In genomic region chr7:98597402-98597801, GRCm38 (mm10) we compare ENCODE assay signal across 34 mouse cellular contexts.
"Had no signal": no experiment of that assay in that cellular context is flagged by ENCODE, and none has a peak within 500 bp of the region (broad histone marks: within the 10 kb centered on the region; RNA-seq: fewer than 3 reads in every experiment).

No protein-coding gene starts in this region.

- DNase-seq: heart, postnatal 10 days; heart, postnatal 14 days; heart, postnatal 36 days; heart, postnatal 4 days; kidney, adult 11 months; kidney, adult 18-20 months; kidney, adult 2 months; kidney, adult 8-10 months; kidney, adult 9 months; kidney, postnatal 14 days; kidney, postnatal 25 days; kidney, postnatal 36 days; kidney, postnatal 4 days; layer of hippocampus, adult 9-11 months; layer of hippocampus, postnatal 36 days had no signal

- ATAC-seq: hindbrain, embryonic 16.5 days; hindbrain, postnatal 0 days; inflammation-experienced regulatory T-cells, adult 6 months; intestine, embryonic 15.5 days; intestine, embryonic 16.5 days; intestine, postnatal 0 days had no signal

- H3K4me3 ChIP-seq: heart, embryonic 10.5 days; heart, embryonic 12.5 days; heart, embryonic 13.5 days; heart, embryonic 15.5 days; hindbrain, embryonic 10.5 days; hindbrain, embryonic 13.5 days; hindbrain, embryonic 15.5 days; intestine, embryonic 15.5 days; kidney, embryonic 15.5 days; layer of hippocampus, adult 2 months; left cerebral cortex, adult 2 months had no signal

- H3K27ac ChIP-seq: heart, embryonic 10.5 days; heart, embryonic 13.5 days; heart, embryonic 15.5 days; hindbrain, embryonic 10.5 days; hindbrain, embryonic 13.5 days; hindbrain, embryonic 14.5 days; hindbrain, embryonic 15.5 days; hindbrain, postnatal 0 days; intestine, embryonic 15.5 days; kidney, embryonic 15.5 days; kidney, postnatal 0 days; layer of hippocampus, adult 2 months; left cerebral cortex, adult 2 months had no signal

- H3K9ac ChIP-seq: heart, embryonic 12.5 days; heart, embryonic 13.5 days; heart, embryonic 15.5 days; hindbrain, embryonic 13.5 days; hindbrain, embryonic 14.5 days; hindbrain, embryonic 15.5 days; intestine, embryonic 15.5 days; kidney, embryonic 15.5 days had no signal

- H3K27me3 ChIP-seq: heart, embryonic 12.5 days; heart, embryonic 13.5 days; heart, embryonic 15.5 days; hindbrain, embryonic 13.5 days; hindbrain, embryonic 15.5 days; intestine, embryonic 15.5 days; kidney, embryonic 15.5 days had no signal

- H3K4me1 ChIP-seq: heart, embryonic 10.5 days; heart, embryonic 13.5 days; heart, embryonic 15.5 days; hindbrain, embryonic 10.5 days; hindbrain, embryonic 13.5 days; hindbrain, embryonic 15.5 days; intestine, embryonic 15.5 days; kidney, embryonic 15.5 days had no signal

- H3K4me2 ChIP-seq: heart, embryonic 11.5 days; heart, embryonic 12.5 days; heart, embryonic 13.5 days; heart, embryonic 15.5 days; hindbrain, embryonic 13.5 days; hindbrain, embryonic 14.5 days; hindbrain, embryonic 15.5 days; intestine, embryonic 15.5 days; kidney, embryonic 15.5 days had no signal

- H3K9me3 ChIP-seq: heart, embryonic 10.5 days; heart, embryonic 12.5 days; heart, embryonic 13.5 days; heart, embryonic 15.5 days; hindbrain, embryonic 10.5 days; hindbrain, embryonic 13.5 days; hindbrain, embryonic 15.5 days; intestine, embryonic 15.5 days; kidney, embryonic 15.5 days had no signal
